Mouse (Mus musculus) hindbrain, embryonic 12.5 days (tissue): ENCODE results near the gene Dct. TPM values are rescaled to one million over a fixed set of nuclear protein-coding genes. Genes with fewer than 3 reads are reported as not detected.

Experiments used
- ATAC-seq: fragments of 200-750 bp; cut with Nextera tagmentation; 2 replicates; pipeline ENCODE4 v1.8.0; 2017; ENCODE audit warnings: moderate TSS enrichment; ENCODE audit not compliant: low FRiP score
- H3K27ac ChIP-seq: fragments of 300-500 bp; sonication (generic); 2 replicates; pipeline ENCODE4 v1.5.1; 2016; ENCODE audit warnings: mild to moderate bottlenecking
- H3K27me3 ChIP-seq: fragments of 300-500 bp; sonication (generic); 2 replicates; pipeline ENCODE4 v1.6.1; 2016; ENCODE audit warnings: mild to moderate bottlenecking
- H3K36me3 ChIP-seq: fragments of 300-500 bp; sonication (generic); 2 replicates; pipeline ENCODE4 v1.6.1; 2016; ENCODE audit warnings: mild to moderate bottlenecking
- H3K4me1 ChIP-seq: fragments of 300-500 bp; sonication (generic); 2 replicates; pipeline ENCODE4 v1.6.1; 2016
- H3K4me2 ChIP-seq: fragments of 300-500 bp; sonication (generic); replicated peaks from 2 replicates; pipeline ENCODE4 v1.6.1; 2016; ENCODE audit warnings: mild to moderate bottlenecking
- H3K4me3 ChIP-seq: fragments of 300-500 bp; sonication (generic); 2 replicates; pipeline ENCODE4 v1.5.1; 2016; ENCODE audit warnings: mild to moderate bottlenecking
- H3K9ac ChIP-seq: fragments of 300-500 bp; sonication (generic); 2 replicates; pipeline ENCODE4 v1.6.1; 2016; ENCODE audit warnings: mild to moderate bottlenecking, moderate library complexity
- H3K9me3 ChIP-seq: fragments of 300-500 bp; sonication (generic); replicated peaks from 2 replicates; pipeline ENCODE4 v1.6.1; 2016; ENCODE audit warnings: mild to moderate bottlenecking
- WGBS: fragments of 180-500 bp; shearing (Covaris S2); methylation state at CpG from one replicate; pipeline ENCODE4 v1.1.7; 2016; 5-methylcytosine and 5-hydroxymethylcytosine counted together
- polyA plus RNA-seq: library from polyadenylated mRNA; unstranded; fragments of >200 nt; fragmentation: Nextera tagmentation; extraction: Ambion mirVana; gene quantifications from 2 replicates; pipeline ENCODE4 v1.2.1, GENCODE M21; 2016

Gene Dct
- polyA plus RNA-seq, 1 experiment from 2014 or later: 6.0 TPM

GRCm38 (mm10) chr14:117972576-117972975 lies 79.5 kb downstream of the Dct start:
- WGBS: 89% methylated on average over 5 of the region's 5 CpGs
- no peak for ATAC-seq
- H3K36me3 ChIP-seq: no peaks in the 10 kb centered on the region

More at GRCm38 (mm10) chr14:117972576-117972975, 79.5 kb downstream of the Dct start:
- no peaks in the 10 kb centered on the region for H3K9me3 ChIP-seq
- no peaks in the 10 kb centered on the region for H3K27me3 ChIP-seq
- H3K4me2 ChIP-seq: no peak overlapping the region
- H3K9ac ChIP-seq: no peak overlapping the region
- no peak overlapping the region for H3K27ac ChIP-seq
- no peaks in the 10 kb centered on the region for H3K4me1 ChIP-seq
- H3K4me3 ChIP-seq: no peak overlapping the region

Other genes starting within 250 kb of the Dct start
- gene Tgds, start 80.5 kb upstream of the Dct start, polyA plus RNA-seq: 28.7 and 31.4 TPM in 2 replicates
- 36.4 and 38.6 TPM in 2 replicates for gene Gpr180, start 84.9 kb upstream of the Dct start, polyA plus RNA-seq
- gene Sox21, start 184.8 kb upstream of the Dct start, polyA plus RNA-seq: 16.2 TPM in 2 replicates
- not detected in 2 replicates for gene Gm9376, start 214.7 kb upstream of the Dct start, polyA plus RNA-seq